Mouse (Mus musculus): ENCODE data around the gene Ccdc60.

GRCm38 (mm10) chr5:116313711-116314110, 24.9 kb upstream of the Ccdc60 start:
- TF ChIP-seq HCFC1 (IDR thresholded peaks at IDR 0.05; ENCODE audit: borderline replicate concordance, insufficient read depth, low read length) (no peak), MAFK (IDR thresholded peaks at IDR 0.05; ENCODE audit: insufficient read depth, low read depth, low read length) (no peak)
